Mouse (Mus musculus) thymus, adult 18-20 months (tissue): ENCODE data around the gene Stambp.

Experiments
- DNase-seq, 2 experiments: peaks; one replicate each; pipeline ENCODE4 v3.0.0; 2022; ENCODE audit warnings: mixed read lengths in 2 of 2

Stambp gene

DNA sequence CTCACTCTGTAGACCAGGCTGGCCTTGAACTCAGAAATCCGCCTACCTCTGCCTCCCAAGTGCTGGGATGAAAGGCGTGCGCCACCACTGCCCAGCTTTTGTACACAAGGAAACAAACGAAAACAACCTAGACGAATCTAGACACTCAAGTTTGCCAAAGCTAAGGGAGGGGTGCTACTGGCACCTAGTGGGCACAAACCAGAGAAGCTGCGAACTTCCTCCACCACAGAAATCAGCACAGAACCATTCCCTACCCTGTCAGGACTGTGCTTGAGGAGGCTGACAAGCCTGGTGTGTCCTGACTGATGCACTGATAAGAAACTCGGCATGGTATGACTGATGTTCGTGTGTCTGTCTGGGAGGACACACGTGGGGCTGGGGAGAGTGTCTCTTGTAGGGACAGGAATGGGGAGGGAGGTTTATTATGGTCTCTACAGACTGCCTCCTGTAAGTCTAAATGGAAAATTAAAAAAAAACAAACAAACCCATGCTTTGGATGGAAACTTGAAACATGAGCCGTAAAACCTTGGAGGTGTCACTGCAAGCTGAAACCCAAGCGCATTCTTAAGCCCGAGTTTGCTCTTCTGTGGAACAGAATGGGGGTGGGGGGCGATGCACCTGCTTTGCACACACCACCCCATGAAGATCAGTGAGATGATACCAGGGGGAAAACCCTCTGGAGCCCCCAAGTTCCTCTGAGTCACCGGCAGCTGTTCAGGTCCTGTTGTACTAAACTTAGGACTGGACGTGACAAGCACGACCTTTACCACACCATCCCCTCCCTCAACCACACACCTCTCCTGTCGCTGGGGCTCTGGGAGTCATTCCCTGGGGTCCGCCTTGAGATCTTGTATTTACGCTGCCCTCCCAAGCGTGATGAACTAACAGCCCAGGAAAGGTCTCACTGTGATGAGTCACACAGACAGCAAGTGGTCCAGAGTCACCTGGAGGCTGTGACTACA is 3.3 kb downstream of the Stambp start:
- no peak for DNase-seq

DNA sequence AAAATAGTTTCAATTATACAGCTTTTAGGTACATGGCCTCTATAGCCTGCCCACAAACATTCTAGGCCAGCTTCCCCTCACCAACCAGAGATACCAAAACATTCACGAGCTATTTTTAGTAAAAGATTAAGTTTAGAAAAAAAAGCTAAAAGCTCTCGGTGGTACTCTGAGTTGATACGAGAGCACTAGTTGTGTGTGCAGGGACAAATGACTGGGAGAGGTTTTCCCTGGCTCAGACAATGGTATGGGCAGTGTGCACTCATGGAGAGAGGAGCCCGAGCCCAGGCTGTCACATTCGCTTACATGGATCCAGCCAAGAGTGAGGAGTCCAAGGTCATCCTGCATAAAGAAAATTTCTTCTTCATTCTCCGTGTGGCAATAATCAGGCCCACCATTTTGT is 16.6 kb downstream of the Stambp start:
- DNase-seq: no peak

DNA sequence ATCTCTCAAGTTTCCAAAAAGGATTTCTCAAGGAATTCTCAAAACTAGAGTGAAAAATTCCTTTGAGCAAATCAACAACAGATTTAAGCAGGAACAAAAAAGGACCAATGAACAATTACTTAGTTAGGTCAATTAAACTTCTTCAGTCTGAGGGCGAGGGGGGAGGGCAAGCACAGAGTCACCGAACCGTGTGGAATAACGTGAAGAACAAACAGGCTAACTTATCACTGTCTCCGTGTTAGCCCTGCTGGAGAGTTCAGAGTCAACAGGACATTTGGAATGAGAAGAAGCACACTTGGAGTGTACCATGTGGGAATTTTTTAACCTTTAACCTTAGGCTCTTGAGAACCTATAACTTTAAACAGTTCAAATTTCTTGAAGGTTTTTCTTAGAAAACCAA is 24.2 kb downstream of the Stambp start:
- no peak for DNase-seq

DNA sequence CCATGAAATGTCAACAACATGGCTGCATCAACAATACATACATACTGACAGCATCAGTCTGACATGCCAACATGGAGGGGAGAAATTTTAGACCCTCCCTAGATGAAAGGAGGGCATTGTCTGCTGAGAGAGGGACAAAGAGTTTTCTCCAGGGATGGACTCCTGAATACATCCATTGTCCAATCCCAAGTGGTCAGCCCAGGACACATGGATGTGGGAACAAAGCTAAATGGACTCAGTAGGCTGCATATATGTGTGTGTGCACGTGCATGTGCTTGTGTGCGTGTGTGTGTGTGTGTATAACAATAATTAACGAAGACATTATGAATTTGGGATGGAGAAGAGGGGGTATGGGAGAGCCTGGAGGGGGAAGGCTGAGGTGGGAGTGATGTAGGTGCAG is 26.8 kb downstream of the Stambp start:
- no peak for DNase-seq

DNA sequence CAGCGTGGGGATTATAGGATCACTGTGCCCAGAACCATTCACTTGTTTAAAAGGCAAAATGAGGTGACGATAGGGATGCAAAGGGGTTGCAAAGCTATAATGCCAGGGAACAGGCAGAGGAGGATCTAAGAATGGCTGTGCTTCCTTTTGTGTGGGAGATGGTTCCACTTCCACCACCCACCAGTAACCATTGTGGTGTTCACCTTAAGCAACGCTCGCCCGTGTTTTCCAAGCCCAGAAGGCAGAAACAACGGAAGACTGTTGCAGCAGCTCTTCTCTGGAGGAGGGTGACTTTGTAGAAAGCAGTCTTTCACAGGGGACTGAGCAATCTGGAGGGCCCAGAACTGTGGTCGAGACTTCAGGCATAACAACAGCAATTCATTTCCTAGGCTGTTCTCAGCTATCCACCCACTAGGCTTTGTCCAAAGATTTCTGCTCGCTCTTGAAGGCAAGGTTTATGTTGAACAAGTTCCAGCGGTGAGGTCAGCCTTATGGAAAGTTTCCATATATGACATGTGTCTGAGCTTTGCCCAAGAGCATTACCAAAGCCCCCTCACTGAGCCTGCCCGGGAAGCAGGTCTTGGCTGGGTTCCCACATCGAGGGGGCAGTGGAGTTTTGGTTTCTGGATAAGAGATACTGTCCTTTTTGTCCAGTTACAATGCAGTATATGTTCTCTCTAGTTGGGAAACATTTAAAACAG is 30.6 kb downstream of the Stambp start:
- no peak for DNase-seq

DNA sequence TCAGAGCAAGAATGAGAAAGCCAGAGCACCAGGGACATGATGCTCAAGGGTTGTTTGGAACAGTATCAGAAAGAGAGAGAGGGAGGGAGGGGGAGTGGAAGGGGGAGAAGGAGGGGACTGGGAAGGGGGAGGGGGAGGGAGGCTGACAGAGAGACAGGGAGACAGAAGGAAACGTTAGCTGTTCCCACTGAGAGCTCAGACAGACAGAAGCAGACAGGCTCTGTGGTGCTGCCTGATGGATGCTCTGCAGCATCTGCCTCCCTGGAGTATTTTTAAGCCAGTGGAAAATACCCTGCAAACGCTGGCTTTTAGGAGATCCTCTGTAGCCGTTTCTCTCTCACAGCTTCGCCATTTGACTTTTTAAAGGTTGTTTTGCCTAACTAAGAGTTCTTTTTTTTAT is 32.5 kb downstream of the Stambp start:
- DNase-seq: no peak

DNA sequence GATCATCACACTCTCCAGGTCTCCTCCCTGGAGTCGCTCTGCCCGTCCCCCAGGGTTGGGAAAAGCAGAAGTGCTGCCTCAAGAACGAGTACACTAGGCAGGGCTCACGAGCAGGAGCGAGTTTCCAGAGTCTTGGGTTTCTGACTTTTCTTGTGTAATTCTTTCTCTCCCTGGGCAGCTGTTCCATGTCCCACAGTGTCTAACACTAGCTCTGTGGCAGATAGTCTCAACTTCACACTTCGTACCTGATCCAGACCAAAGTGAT is 35.8 kb downstream of the Stambp start:
- DNase-seq: no peak

DNA sequence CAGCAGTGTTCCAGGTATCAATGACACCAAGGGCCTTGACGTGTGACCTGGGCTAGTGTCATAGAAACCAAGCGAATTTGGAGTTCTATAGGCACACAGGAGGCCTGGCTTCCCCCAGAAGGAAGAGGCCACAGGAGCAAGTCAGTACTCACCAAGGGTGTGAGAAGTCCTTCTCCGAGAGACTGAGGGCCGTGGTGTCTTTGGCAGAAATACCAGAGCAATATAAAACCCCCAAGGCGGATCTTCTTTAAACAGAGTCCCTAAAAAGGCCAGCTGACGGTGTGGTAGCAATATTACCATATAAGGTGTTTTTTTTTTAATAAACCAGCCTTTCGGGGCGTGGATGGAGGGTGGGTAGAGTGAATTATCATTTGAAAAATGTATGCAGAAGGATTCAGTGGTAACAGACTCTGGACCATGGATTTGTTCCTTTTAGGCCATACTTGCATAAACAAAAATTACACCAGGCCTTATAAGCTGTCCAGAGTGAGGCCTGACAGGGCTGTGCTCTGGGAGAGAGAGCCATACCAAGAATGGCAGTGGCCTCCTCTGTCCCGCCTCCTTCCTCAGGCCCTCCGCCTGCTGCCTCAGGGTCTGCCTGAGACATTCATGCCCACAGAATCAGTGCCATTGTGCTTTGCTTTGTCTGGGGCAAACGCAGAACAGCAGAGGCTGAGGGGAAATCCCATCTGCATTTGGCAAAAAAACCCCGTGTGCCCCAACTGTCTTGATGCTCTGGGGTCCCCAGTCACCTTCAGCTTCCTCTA is 36.3 kb downstream of the Stambp start, which contains the start of gene Actg2:
Actg2 (minus strand) TSS at position 238 of the 767 bp plus-strand sequence.
- DNase-seq: no peak

DNA sequence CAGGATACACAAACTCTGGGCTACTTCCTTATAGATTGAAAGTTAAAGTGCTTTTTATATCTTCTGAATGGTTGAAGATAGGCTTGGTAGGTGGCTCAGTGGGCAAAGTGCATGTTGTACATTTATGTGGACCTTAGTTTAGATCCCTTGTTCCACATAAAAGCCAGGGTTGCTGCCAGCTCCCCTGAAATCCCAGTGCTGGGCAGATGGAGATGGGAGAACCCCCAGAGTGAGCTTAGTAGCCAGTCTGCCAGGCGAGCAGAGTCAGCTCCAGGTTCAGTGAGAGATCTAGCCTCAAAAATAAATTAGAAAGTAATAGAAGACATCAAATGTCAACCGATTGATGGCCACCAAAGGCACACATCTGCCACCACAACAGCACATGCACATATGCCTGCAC is 39.9 kb downstream of the Stambp start:
- no peak for DNase-seq

DNA sequence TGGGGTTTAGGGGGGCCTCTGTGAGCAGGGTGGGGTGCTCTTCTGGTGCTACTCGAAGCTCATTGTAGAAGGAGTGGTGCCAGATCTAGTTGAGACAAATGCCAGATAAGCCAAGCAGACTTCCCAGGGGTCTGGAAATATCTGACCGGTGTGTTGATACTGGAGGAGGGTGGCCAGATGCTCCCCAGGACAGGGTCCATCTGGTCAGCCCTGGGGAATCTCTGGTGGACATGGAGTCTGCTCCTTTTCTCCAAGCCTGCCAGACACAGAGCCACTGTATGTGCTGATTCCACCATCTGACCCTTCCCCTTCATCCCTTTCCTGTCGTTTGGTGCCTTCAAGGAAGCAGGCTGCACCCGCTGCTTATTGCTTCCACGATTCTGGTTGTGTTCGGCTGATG is 49.3 kb downstream of the Stambp start:
- no peak for DNase-seq

DNA sequence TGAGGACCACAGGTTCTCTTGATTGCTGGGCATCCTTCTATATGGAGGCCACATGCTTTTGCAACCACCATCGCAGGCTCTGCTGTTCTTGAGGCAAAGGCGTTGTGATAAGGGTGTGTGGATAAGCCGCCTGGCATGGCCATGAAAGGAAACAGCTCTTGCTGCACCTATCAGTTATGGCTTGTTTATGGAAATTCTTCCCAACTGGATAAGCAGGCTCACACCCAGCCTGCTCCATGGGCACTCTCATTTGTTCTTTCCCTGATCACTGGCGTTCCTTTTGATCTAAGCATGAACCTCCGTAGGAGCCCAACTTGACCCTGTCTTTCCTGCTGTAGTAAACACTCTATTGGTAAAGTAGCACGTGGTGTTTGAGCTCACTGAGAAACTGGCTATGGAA is 50.7 kb downstream of the Stambp start:
- no peak for DNase-seq

DNA sequence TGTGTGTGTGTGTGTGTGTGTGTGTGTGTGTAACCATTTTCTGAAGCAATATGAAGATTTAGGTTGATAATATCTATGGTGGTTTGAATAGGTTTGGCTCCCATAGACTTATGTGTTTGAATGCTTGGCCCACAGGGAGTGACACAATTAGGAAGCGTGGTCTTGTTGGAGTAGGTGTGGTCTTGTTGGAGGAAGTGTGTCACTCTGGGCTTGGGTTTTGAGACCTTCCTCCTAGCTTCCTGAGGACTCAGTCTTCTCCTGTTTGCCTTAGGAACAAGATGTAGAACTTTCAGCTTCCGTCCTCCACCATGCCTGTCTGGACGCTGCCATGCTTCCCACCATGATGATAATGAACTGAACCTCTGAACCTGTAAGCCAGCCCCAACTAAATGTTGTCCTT is 53.9 kb downstream of the Stambp start:
- no peak for DNase-seq

DNA sequence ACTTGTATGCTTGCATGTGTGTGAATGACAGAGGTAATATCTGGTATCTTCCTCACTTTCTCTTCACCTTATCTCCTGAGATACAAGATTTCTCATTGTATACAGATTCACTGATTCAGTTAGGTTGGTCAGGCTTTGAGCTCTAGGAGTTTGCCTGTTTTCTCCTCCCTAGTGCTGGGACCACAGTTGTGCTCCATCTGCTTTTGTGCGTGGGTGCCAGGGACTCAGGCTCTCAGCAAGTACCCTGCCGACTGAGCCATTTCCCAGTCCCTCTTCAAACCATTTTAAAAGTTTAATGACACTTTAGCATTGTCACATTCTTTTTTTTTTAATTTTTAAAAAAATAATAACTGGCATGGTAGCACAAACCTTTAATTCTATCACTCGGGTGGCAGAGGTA is 57.4 kb downstream of the Stambp start:
- no peak for DNase-seq

DNA sequence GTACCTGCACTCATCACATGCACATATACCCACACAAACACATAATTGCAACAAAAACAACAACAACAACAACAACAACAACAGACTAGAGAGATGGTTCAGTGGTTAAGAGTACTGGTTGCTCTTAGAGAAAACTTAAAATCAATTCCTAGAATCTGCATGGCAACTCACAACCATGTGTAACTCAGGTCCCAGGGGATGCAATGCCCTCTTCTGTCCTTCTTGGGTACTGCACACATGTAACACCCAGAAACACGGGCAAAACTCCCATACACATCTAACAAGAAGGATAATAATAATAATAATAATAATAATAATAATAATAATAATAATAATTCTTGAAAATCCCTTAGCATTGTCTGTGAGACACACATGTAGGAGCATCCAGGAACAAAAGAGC is 60.0 kb downstream of the Stambp start:
- DNase-seq: peak in 1 of 2 experiments; percentile 35

DNA sequence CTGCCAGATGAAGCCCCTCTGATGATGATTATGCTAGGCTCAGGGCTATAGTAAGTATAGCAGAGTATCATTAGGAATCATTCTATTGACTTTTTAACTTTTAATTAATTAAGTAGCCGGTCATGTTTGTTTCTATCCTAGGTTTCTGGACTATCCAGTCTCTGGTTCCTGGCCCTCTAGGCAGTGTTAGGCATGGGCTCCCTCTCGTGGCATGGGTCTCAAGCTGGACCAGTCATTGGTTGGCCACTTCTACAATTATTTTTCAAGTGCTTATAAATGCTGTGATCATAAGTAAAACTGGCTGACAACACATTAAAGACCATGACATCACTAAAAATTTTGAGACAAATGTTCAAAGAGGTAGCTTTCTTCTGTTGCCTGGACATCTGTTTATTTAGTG is 62.3 kb downstream of the Stambp start:
- no peak for DNase-seq

DNA sequence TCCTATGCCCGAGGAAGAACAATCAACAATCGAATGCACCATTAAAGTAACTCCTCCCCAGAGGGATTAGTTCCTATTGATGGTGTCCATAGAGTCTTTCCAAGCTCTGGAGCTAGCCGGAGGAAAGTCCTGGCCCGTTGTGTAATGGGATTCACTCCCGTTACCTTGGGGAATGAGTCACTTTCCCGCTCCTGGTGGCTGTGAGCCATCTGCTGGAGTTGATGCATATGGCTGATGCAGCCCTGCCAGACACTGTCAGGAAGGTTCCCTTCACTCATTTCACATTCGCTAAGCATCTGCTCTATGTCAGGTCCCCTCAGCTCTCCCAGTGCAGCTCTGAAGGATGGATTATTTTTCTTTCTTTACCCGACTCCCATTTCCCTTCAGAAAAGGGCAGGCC is 63.1 kb downstream of the Stambp start:
- no peak for DNase-seq

DNA sequence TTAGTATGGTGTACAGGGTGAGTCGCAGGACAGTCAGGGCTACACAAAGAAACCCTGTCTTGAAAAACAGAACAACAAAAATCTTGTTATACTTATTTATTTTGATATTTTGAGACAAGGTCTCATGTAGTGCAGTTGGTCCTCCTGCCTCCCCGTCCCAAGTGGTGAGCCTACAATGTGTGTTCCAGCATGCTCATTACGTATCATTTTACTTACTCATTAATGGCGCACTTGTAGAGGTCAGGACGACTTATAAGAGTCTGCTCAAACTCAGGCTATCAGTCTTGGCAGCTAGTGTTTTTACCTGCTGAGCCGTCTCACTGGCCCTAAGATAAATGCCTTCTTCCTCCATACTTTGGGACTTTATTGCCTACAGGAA is 65.4 kb downstream of the Stambp start:
- DNase-seq: no peak

DNA sequence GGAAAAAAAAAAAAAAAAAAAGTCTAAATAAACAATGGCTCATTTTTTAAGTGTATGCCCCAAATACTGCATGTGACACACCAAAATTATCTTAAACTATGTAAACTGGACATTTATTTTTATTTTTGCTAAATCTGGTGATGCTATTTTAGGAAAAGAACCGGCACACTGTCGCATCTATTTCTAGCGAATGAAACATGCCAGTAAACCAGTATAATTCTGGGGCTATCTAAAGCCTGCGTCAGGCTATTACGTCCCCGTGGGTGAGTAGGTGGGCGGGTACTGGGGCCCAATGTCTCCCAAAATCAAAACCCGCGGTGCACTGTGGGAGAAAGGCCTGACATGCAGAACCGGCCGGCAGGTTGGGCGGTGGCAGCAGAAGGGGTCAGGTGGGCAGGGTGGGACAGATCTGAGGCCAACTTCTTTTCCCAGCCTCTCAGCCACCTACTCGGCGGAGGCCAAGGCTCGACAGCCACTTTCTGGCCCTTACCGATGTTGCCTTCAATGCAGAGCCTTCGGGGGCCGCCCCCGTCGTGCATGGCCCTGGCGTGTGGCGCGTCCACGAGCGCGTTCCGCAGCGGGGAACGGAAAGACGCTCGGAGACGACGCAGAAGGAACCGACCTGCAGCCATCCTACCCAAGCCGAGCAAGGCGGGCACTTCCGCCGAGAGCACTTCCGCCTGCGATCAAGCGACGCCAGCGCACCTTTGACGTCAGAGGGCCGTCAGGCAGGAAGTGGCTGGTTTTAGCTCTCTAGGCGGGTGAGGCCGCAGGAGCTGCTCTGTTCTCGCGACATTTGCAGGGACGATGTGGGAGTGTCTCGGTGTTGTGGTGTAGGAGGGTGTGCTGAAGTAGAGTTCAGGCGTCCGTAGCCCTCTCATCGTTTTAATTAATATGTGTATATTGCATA is 66.0 kb downstream of the Stambp start, which contains the start of gene Dguok:
Dguok (minus strand) TSS at position 712 of the 910 bp plus-strand sequence.
- DNase-seq: peak; percentile 98 to 99

DNA sequence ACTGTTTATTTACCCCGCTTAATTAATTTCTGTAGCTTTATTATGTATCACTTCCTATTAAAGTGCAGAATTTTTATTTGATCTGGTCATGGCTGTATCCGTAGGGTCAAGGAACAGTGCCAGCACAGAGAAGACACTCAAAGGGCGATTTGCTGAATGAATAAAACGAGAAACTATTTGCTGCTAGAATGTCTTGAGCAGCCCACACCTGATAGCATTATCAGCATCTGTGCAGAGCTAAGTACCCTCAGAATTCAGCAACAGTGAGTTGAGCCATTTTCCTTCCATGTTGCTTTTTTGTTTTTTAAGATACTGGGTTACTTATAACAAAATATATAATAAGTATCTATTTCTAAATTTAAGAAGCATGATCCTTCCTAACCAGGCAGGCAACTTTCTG is 67.0 kb downstream of the Stambp start:
- DNase-seq: no peak

DNA sequence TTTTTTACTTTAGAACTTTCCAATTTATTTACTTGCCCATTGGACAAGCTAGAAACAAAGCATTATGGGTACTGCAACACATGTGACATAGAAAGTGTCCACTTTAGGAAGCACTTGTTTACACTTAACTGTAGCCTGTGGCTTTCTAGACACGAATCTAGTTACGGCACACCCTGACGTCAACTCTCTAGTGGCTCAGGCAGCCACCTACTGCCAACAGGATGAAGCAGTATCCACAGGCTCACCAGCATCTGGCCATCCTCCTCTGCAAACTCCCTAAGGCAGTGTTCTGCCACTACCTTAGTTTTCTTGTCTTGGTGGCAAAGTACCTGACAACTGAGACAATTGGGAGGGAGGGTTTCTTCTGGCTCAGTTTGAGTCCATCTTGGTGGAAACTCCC is 69.2 kb downstream of the Stambp start:
- DNase-seq: no peak

DNA sequence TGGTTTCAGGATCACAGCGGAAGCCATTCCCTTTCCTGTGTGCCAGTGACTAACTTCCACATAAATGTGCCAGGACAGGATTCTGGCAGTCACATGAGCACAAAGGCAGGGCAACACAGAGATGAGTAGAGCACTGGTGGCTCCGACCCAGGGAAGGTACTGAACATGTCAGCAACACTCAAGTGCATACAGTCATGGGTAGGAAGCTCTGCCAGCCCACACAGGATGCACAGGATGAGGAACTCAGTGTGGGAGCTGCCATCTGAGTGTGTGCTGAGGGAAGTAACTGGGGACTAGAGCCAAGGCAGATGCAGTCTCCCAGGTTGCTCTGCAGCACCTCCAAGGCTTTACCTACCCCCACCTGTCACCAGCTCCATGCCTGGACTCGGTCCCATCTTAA is 69.9 kb downstream of the Stambp start:
- DNase-seq: no peak

DNA sequence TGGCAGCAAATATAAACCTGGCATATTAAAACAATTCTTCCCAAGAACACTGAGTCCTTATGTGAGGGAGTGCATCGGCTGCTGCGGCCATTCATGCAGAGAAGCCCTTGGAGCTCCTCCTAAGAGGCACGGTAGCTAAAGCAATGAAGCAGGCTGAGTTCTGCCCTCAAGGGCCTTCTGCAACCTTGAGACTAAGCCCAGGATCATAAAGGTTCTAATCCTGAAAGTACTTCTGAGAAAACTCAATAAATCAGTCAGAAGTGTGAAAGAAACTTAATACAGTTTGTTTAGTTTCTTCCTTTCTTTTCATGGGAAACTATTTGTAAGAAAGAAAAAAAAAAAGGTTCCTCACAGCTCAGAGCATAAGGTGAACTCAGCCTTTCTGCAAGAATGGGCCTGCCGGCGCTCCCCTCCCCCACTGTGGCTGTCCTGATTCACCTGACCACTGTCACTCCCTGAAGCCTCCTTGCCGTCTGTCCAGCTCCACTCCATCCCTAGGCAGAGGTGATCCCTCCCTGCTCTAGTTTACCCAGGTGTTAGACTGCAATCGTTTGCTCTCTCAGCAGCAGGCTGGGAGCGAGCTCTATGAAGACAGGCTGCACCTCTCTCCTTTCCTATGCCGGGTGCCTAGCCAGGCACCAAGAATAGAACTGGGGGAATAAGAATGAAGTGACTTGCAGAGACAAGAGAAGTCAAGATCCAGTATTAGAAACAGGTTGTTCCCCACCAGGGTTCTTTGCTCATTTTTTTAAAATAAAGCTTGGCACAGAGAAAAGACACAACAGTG is 70.8 kb downstream of the Stambp start:
- no peak for DNase-seq
